18 mouse cellular contexts compared by ENCODE assay signal in the genomic region with DNA sequence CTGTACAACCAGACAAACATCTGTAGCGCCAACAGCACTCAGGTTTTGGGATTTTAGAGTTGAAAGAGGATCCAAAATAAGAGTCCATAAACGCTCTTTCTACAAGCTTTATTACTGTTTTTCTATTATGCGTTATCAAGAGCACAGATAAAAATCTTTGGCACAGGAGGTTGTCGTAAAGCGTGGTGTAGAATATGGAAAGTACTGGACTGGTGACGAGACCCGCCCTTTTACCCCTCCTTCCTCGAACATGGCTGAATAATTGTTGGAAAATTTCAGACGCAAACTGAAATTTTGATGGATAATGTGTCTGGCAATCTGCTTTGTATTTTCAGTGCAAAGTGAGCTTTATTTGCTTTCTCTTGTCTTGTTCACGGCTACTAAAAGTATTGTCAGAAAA. TPM values are rescaled to one million over a fixed set of nuclear protein-coding genes. Genes with fewer than 3 reads are reported as not detected.
DNase-seq lines count a peak whose midpoint lies in the region; ATAC-seq and TF ChIP-seq lines count a peak whose summit lies in the region.
"Had no signal": no experiment of that assay in that cellular context is flagged by ENCODE, and none has a peak within 500 bp of the region (broad histone marks: within the 10 kb centered on the region; RNA-seq: fewer than 3 reads in every experiment).

No protein-coding gene starts in this region.

- H3K27me3 ChIP-seq in kidney, embryonic 16.5 days (ENCODE audit: insufficient read depth, low read length) = no peaks in the 10 kb centered on the region
- H3K27me3 ChIP-seq in lung, postnatal 0 days (replicated peaks; ENCODE audit: insufficient read depth, low read length) = no peaks in the 10 kb centered on the region
- H3K27me3 ChIP-seq in liver, embryonic 15.5 days = peaks cover 5% of the 10 kb centered on the region; the same call in 1 of the 2 replicates
- H3K27me3 ChIP-seq in stomach, postnatal 0 days (ENCODE audit: control insufficient read depth, insufficient read depth, low read length) = no peaks in the 10 kb centered on the region
- H3K27me3 ChIP-seq: heart, embryonic 13.5 days; hindbrain, embryonic 13.5 days; midbrain, embryonic 13.5 days; neural tube, embryonic 12.5 days had no signal

- no peak overlapping the region for H3K9ac ChIP-seq in kidney, embryonic 16.5 days (replicated peaks; ENCODE audit: low read length)
- no peak overlapping the region for H3K9ac ChIP-seq in lung, postnatal 0 days (replicated peaks; ENCODE audit: low read depth)
- H3K9ac ChIP-seq in liver, embryonic 15.5 days = no peak overlapping the region
- H3K9ac ChIP-seq in stomach, postnatal 0 days (ENCODE audit: low read length) = no peak overlapping the region
- H3K9ac ChIP-seq: heart, embryonic 13.5 days; hindbrain, embryonic 13.5 days; midbrain, embryonic 13.5 days; neural tube, embryonic 12.5 days had no signal

- H3K27ac ChIP-seq in kidney, embryonic 16.5 days (ENCODE audit: low read length) = peak overlapping the region; percentile 63; the same call in 1 of the 2 replicates
- no peak overlapping the region for H3K27ac ChIP-seq in lung, postnatal 0 days (ENCODE audit: low read length)
- H3K27ac ChIP-seq in liver, embryonic 15.5 days (replicated peaks) = no peak overlapping the region
- no peak overlapping the region for H3K27ac ChIP-seq in stomach, postnatal 0 days (replicated peaks)
- H3K27ac ChIP-seq: forebrain, embryonic 10.5 days; heart, embryonic 13.5 days; hindbrain, embryonic 13.5 days; left cerebral cortex, adult 2 months; midbrain, embryonic 13.5 days; neural tube, embryonic 12.5 days had no signal

- H3K4me3 ChIP-seq in kidney, embryonic 16.5 days (ENCODE audit: low read length) = peak overlapping the region; percentile 10; the same call in 1 of the 2 replicates
- no peak overlapping the region for H3K4me3 ChIP-seq in lung, postnatal 0 days (ENCODE audit: low read depth, low read length)
- no peak overlapping the region for H3K4me3 ChIP-seq in liver, embryonic 15.5 days (replicated peaks)
- H3K4me3 ChIP-seq in stomach, postnatal 0 days (ENCODE audit: low read depth, low read length) = no peak overlapping the region
- H3K4me3 ChIP-seq: forebrain, embryonic 10.5 days; heart, embryonic 13.5 days; hindbrain, embryonic 13.5 days; left cerebral cortex, adult 2 months; midbrain, embryonic 13.5 days; neural tube, embryonic 12.5 days had no signal

- ATAC-seq in kidney, embryonic 16.5 days (ENCODE audit: low FRiP score, low TSS enrichment) = no peak
- no peak for ATAC-seq in lung, postnatal 0 days
- ATAC-seq in liver, embryonic 15.5 days (ENCODE audit: insufficient read depth) = no peak
- ATAC-seq in stomach, postnatal 0 days (ENCODE audit: low FRiP score, low TSS enrichment) = no peak
- ATAC-seq: midbrain, embryonic 13.5 days had no signal

- TF ChIP-seq CTCF in lung, postnatal 0 days (IDR thresholded peaks at IDR 0.05) = no peak
- TF ChIP-seq CTCF in stomach, postnatal 0 days (IDR thresholded peaks at IDR 0.05; ENCODE audit: low read depth) = no peak

- no peaks in the 10 kb centered on the region for H3K9me3 ChIP-seq in kidney, embryonic 16.5 days (ENCODE audit: low read length)
- H3K9me3 ChIP-seq in lung, postnatal 0 days (ENCODE audit: low read length) = no peaks in the 10 kb centered on the region
- no peaks in the 10 kb centered on the region for H3K9me3 ChIP-seq in liver, embryonic 15.5 days (replicated peaks)
- H3K9me3 ChIP-seq in stomach, postnatal 0 days (ENCODE audit: control insufficient read depth, low read length) = no peaks in the 10 kb centered on the region
- H3K9me3 ChIP-seq: forebrain, embryonic 10.5 days; heart, embryonic 13.5 days; hindbrain, embryonic 13.5 days; midbrain, embryonic 13.5 days; neural tube, embryonic 12.5 days had no signal

- no peak for DNase-seq in kidney, postnatal 25 days
- DNase-seq in lung, postnatal 0 days (ENCODE audit: low spot score) = no peak
- no peak for DNase-seq in lung, postnatal 14 days
- DNase-seq in stomach, postnatal 0 days (ENCODE audit: low spot score) = no peak
- no peak for DNase-seq in cerebellum, adult 11 months
- no peak for DNase-seq in thymus, postnatal 4 days
- DNase-seq: adrenal gland, postnatal 25 days; cerebellum, adult 18-20 months; left cerebral cortex, postnatal 4 days; spleen, adult 18-20 months had no signal

- H3K4me2 ChIP-seq in kidney, embryonic 16.5 days (replicated peaks; ENCODE audit: low read depth, low read length) = peak overlapping the region; percentile 41
- H3K4me2 ChIP-seq in lung, postnatal 0 days (replicated peaks; ENCODE audit: low read depth, low read length) = peak overlapping the region; percentile 14; the same call in 1 of the 2 replicates
- peak overlapping the region; percentile 10; the same call in 1 of the 2 replicates for H3K4me2 ChIP-seq in liver, embryonic 15.5 days
- H3K4me2 ChIP-seq in stomach, postnatal 0 days (replicated peaks; ENCODE audit: low read depth) = peak overlapping the region; percentile 31; the same call in 1 of the 2 replicates
- H3K4me2 ChIP-seq: heart, embryonic 13.5 days; hindbrain, embryonic 13.5 days; midbrain, embryonic 13.5 days; neural tube, embryonic 12.5 days had no signal

- H3K36me3 ChIP-seq in kidney, embryonic 16.5 days (ENCODE audit: insufficient read depth, low read length) = no peaks in the 10 kb centered on the region
- H3K36me3 ChIP-seq in lung, postnatal 0 days (ENCODE audit: insufficient read depth, low read length) = no peaks in the 10 kb centered on the region
- no peaks in the 10 kb centered on the region for H3K36me3 ChIP-seq in liver, embryonic 15.5 days (replicated peaks)
- H3K36me3 ChIP-seq in stomach, postnatal 0 days (ENCODE audit: control insufficient read depth, insufficient read depth, low read length) = no peaks in the 10 kb centered on the region
- H3K36me3 ChIP-seq: forebrain, embryonic 10.5 days; heart, embryonic 13.5 days; hindbrain, embryonic 13.5 days; midbrain, embryonic 13.5 days; neural tube, embryonic 12.5 days had no signal

- TF ChIP-seq EP300 in lung, postnatal 0 days (IDR thresholded peaks at IDR 0.05) = no peak
- no peak for TF ChIP-seq EP300 in stomach, postnatal 0 days (optimal IDR thresholded peaks at IDR 0.05)

- peaks cover 10% of the 10 kb centered on the region; the same call in 1 of the 2 replicates for H3K4me1 ChIP-seq in kidney, embryonic 16.5 days (ENCODE audit: insufficient read depth, low read length)
- no peaks in the 10 kb centered on the region for H3K4me1 ChIP-seq in lung, postnatal 0 days (ENCODE audit: insufficient read depth, low read depth, low read length)
- no peaks in the 10 kb centered on the region for H3K4me1 ChIP-seq in liver, embryonic 15.5 days (replicated peaks)
- no peaks in the 10 kb centered on the region for H3K4me1 ChIP-seq in stomach, postnatal 0 days (replicated peaks; ENCODE audit: control insufficient read depth, insufficient read depth)
- H3K4me1 ChIP-seq: forebrain, embryonic 10.5 days; hindbrain, embryonic 13.5 days; midbrain, embryonic 13.5 days; neural tube, embryonic 12.5 days had no signal

- WGBS in kidney, embryonic 16.5 days = 42% methylated on average over 10 of the region's 10 CpGs
- WGBS in lung, postnatal 0 days = 22% methylated on average over 10 of the region's 10 CpGs
- WGBS in liver, embryonic 15.5 days (ENCODE audit: insufficient replicate concordance) = 59% methylated on average over 10 of the region's 10 CpGs
- WGBS in stomach, postnatal 0 days = 36% methylated on average over 10 of the region's 10 CpGs

RNA-seq across cellular contexts. Expression of a gene that starts 16.3 kb away (rescaled TPM):
- polyA plus RNA-seq in kidney, embryonic 16.5 days (2015; fragmentation: Nextera tagmentation; extraction: Ambion mirVana) = 0.59 and 1.0 TPM in 2 replicates
- polyA plus RNA-seq in lung, postnatal 0 days (2015; fragmentation: Nextera tagmentation; extraction: Ambion mirVana) = 1.3 and 1.4 TPM in 2 replicates
- 0.07 and 0.09 TPM in 2 replicates for polyA plus RNA-seq in liver, embryonic 15.5 days (2015; fragmentation: Nextera tagmentation; extraction: Ambion mirVana)
- polyA plus RNA-seq in stomach, postnatal 0 days (2015; fragmentation: Nextera tagmentation; extraction: Ambion mirVana) = 0.76 and 0.81 TPM in 2 replicates

RNA-seq across cellular contexts. Expression of a gene that starts 34.6 kb away (rescaled TPM):
- polyA plus RNA-seq in kidney, embryonic 16.5 days (2015; fragmentation: Nextera tagmentation; extraction: Ambion mirVana) = 114 and 128 TPM in 2 replicates
- polyA plus RNA-seq in lung, postnatal 0 days (2015; fragmentation: Nextera tagmentation; extraction: Ambion mirVana) = 46.1 and 58.7 TPM in 2 replicates
- polyA plus RNA-seq in liver, embryonic 15.5 days (2015; fragmentation: Nextera tagmentation; extraction: Ambion mirVana) = 50.1 and 55.2 TPM in 2 replicates
- 67.4 and 74.5 TPM in 2 replicates for polyA plus RNA-seq in stomach, postnatal 0 days (2015; fragmentation: Nextera tagmentation; extraction: Ambion mirVana)
